Mouse (Mus musculus) limb, embryonic 10.5 days (tissue): ENCODE data around the gene Tubgcp2. TPM values are rescaled to one million over a fixed set of nuclear protein-coding genes. Genes with fewer than 3 reads are reported as not detected.

Experiments used
- DNase-seq: peaks from one replicate; pipeline ENCODE4 v3.0.0-alpha.2; 2017; ENCODE audit warnings: low spot score
- H3K27ac ChIP-seq: fragments of 300-500 bp; sonication (generic); 2 replicates; pipeline ENCODE4 v1.5.1; 2016; ENCODE audit warnings: mild to moderate bottlenecking
- H3K27me3 ChIP-seq: fragments of 300-500 bp; sonication (generic); 2 replicates; pipeline ENCODE4 v1.6.1; 2016; ENCODE audit warnings: low read depth, mild to moderate bottlenecking; ENCODE audit not compliant: poor library complexity, severe bottlenecking
- H3K36me3 ChIP-seq: fragments of 300-500 bp; sonication (generic); 2 replicates; pipeline ENCODE4 v1.6.1; 2016; ENCODE audit warnings: mild to moderate bottlenecking, moderate library complexity
- H3K4me1 ChIP-seq: fragments of 300-500 bp; sonication (generic); 2 replicates; pipeline ENCODE4 v1.6.1; 2016
- H3K4me3 ChIP-seq: fragments of 300-500 bp; sonication (generic); 2 replicates; pipeline ENCODE4 v1.5.1; 2016; ENCODE audit warnings: mild to moderate bottlenecking, moderate library complexity
- H3K9me3 ChIP-seq: fragments of 300-500 bp; sonication (generic); replicated peaks from 2 replicates; pipeline ENCODE4 v1.6.1; 2016; ENCODE audit warnings: mild to moderate bottlenecking
- WGBS: fragments of 180-500 bp; shearing (Covaris S2); methylation state at CpG from one replicate; pipeline ENCODE4 v1.1.7; 2016; 5-methylcytosine and 5-hydroxymethylcytosine counted together
- polyA plus RNA-seq: library from polyadenylated mRNA; unstranded; fragments of >200 nt; fragmentation: Nextera tagmentation; extraction: Ambion mirVana; gene quantifications from 2 replicates; pipeline ENCODE4 v1.2.1, GENCODE M21; 2016

The Tubgcp2 gene
- polyA plus RNA-seq, 1 experiment from 2014 or later, result 87.8 TPM

- H3K36me3 ChIP-seq, result peaks cover 17% of the 10 kb centered on the region
- 0 out of 2 replicates have a peak, but pooled peaks cover 4% of the 10 kb centered on the region for H3K4me1 ChIP-seq
- no peaks in the 10 kb centered on the region for H3K9me3 ChIP-seq
- DNase-seq, result no peak
- no peaks in the 10 kb centered on the region for H3K27me3 ChIP-seq
- H3K27ac ChIP-seq, result no peak overlapping the region
- no peak overlapping the region for H3K4me3 ChIP-seq
- WGBS, result 78% methylated on average over 8 of the region's 8 CpGs
These were observed 45.5 kb downstream of the Tubgcp2 start for GRCm38 (mm10) chr7:139990864-139991394.

DNA sequence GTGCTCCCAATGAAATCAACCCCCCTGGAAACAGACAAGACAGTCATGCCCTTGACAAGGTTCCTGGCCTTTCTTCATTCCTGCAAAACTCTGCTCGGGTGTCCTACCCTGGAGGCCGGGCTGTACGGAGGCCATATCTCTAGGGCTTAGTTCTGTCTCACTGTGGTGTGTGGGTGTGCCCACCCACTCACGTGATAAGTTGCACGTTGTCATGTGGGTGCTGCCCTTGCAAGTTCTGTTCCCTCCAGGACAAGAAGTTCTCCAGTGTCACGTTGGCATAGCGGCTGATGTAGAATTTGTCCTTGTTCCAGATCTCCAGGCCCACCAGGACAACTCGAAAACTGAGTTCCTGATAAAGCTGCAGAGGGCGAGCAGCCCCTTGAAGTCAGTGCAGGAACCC, 48.2 kb downstream of the Tubgcp2 start:
- DNase-seq, result no peak
- H3K4me1 ChIP-seq, result 0 out of 2 replicates have a peak, but pooled peaks cover 4% of the 10 kb centered on the region
- 89% methylated on average over 9 of the region's 9 CpGs for WGBS

DNA sequence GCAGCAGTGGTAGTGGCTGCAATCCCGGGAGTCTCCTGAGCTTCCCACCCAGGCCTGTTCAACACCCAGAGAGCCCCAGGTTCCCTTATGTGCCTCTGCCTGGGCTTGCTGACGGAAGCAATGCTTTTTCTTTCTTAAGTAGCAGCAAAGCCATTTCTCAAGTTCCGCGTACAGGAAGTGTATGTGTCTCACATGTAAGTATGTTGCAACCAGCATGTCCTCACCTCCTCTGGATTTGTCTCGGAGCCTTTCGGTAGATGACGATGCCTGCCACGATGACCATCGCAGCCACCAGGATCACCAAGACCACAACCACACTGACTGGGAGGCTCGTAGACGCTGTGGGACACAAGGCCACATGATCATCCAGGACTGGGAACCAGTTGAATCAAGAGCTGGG, 52.0 kb downstream of the Tubgcp2 start:
- no peak for DNase-seq
- H3K27ac ChIP-seq, result no peak overlapping the region
- H3K36me3 ChIP-seq, result 0 out of 2 replicates have a peak, but pooled peaks cover 3% of the 10 kb centered on the region
- H3K4me3 ChIP-seq, result no peak overlapping the region
- 0 out of 2 replicates have a peak, but pooled peaks cover 3% of the 10 kb centered on the region for H3K27me3 ChIP-seq
- 93% methylated on average over 11 of the region's 11 CpGs for WGBS
- no peaks in the 10 kb centered on the region for H3K9me3 ChIP-seq
- H3K4me1 ChIP-seq, result no peaks in the 10 kb centered on the region

More for the DNA sequence above, 48.2 kb downstream of the Tubgcp2 start:
- no peak overlapping the region for H3K4me3 ChIP-seq
- no peaks in the 10 kb centered on the region for H3K9me3 ChIP-seq
- no peak overlapping the region for H3K27ac ChIP-seq
- 0 out of 2 replicates have a peak, but pooled peaks cover 3% of the 10 kb centered on the region for H3K36me3 ChIP-seq
- no peaks in the 10 kb centered on the region for H3K27me3 ChIP-seq

DNA sequence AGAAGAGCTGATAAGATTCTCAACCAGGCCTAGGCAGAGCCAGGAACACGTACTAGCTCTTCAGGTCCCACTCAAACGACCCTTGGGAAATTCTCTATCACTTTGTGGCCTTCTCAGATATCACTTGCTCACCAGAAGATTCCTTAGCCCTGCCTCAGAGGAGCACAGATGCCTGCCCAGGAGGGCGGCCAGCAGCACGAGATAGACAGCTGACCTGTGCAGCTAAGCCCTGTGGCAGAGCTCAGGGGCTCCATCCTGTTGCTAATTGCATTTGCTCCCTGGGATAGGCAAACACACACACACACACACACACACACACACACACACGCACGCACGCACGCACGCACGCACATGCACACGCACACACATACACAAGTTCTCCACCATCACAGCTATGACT, 54.4 kb downstream of the Tubgcp2 start:
- Histone ChIP-seq H3K9me3 (no peaks in the 10 kb centered on the region), H3K27me3 (0 out of 2 replicates have a peak, but pooled peaks cover 3% of the 10 kb centered on the region), H3K4me1 (peaks cover 13% of the 10 kb centered on the region), H3K36me3 (0 out of 2 replicates have a peak, but pooled peaks cover 3% of the 10 kb centered on the region), H3K27ac (no peak overlapping the region), H3K4me3 (no peak overlapping the region)
- 76% methylated on average over 11 of the region's 11 CpGs for WGBS
- no peak for DNase-seq

DNA sequence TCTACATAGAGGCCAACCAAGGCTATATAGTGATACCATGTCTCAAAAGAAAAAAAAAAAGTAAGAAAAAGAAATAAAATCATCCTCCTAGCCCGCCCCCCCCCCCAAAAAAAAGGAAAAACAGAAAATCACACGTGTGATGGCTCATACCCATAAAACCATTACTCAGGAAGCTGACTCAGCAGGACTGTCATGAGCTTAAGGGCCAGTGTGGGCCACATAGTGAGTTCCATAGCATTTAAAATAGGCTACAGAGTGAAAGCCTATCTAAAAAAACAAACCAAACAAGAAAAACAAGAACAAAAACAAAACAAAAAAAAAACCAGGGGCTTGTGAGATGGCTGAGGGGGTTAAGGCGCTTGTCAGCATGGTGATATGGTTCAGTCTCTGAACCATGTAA, 55.7 kb downstream of the Tubgcp2 start:
- no peak for DNase-seq
- no peak overlapping the region for H3K27ac ChIP-seq
- 0 out of 2 replicates have a peak, but pooled peaks cover 3% of the 10 kb centered on the region for H3K36me3 ChIP-seq
- H3K4me3 ChIP-seq, result no peak overlapping the region
- 60% methylated on average over 3 of the region's 3 CpGs for WGBS
- peaks cover 13% of the 10 kb centered on the region for H3K4me1 ChIP-seq
- H3K27me3 ChIP-seq, result 0 out of 2 replicates have a peak, but pooled peaks cover 3% of the 10 kb centered on the region
- H3K9me3 ChIP-seq, result no peaks in the 10 kb centered on the region

- Histone ChIP-seq H3K4me1 (peaks cover 13% of the 10 kb centered on the region), H3K36me3 (no peaks in the 10 kb centered on the region), H3K4me3 (peak overlapping the region; percentile 70), H3K9me3 (no peaks in the 10 kb centered on the region), H3K27me3 (0 out of 2 replicates have a peak, but pooled peaks cover 3% of the 10 kb centered on the region), H3K27ac (no peak overlapping the region)
- 53% methylated on average over 13 of the region's 13 CpGs for WGBS
- no peak for DNase-seq
These were observed 57.3 kb downstream of the Tubgcp2 start for GRCm38 (mm10) chr7:139979011-139979719.

DNA sequence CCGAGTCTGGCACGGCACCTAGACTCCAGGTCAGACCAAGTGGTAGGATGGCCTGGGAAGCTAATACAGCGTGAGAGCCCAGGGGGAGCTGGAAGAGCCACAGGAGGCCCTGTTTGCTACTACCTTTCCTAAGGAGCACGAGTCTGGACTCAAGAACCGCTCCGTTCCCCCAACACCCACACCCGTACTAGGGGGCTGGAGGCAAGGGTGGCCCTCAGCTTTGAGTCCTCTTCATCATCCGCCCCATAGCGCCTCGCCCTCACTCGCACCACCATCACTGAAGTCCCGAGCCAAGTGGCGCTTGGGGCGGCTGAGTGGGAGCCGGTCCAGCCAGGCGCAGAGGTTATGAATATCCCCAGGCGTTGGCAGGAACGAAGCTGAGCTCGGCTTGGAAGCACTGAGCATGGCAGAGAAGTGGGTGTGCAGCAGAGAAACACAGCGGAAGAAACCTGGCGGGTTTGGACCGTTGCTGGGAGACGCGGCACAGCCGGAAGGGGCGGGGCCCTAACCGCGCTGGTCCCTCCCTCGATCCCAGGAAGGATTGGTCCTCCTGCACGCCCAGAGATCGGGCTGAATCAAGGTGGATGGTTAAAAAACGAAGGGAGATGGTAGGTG, 58.1 kb downstream of the Tubgcp2 start, which contains the start of gene 6430531B16Rik:
TSS of gene 6430531B16Rik (minus strand) at position 478 of the 615 bp plus-strand sequence.
- no peaks in the 10 kb centered on the region for H3K36me3 ChIP-seq
- H3K4me3 ChIP-seq, result peak within 1 kb of the TSS; percentile 70
- peaks cover 13% of the 10 kb centered on the region for H3K4me1 ChIP-seq
- DNase-seq, result peak; percentile 89
- H3K27ac ChIP-seq, result peak within 1 kb of the TSS; percentile 79
- H3K9me3 ChIP-seq, result no peaks in the 10 kb centered on the region
- H3K27me3 ChIP-seq, result 0 out of 2 replicates have a peak, but pooled peaks cover 3% of the 10 kb centered on the region
- WGBS, result 6% methylated on average over 32 of the region's 32 CpGs

- Histone ChIP-seq H3K27me3 (0 out of 2 replicates have a peak, but pooled peaks cover 3% of the 10 kb centered on the region), H3K4me3 (no peak overlapping the region), H3K27ac (no peak overlapping the region), H3K36me3 (no peaks in the 10 kb centered on the region), H3K4me1 (peaks cover 13% of the 10 kb centered on the region), H3K9me3 (no peaks in the 10 kb centered on the region)
- 57% methylated on average over 5 of the region's 5 CpGs for WGBS
- DNase-seq, result no peak
These were observed 61.0 kb downstream of the Tubgcp2 start for GRCm38 (mm10) chr7:139975471-139975870.

GRCm38 (mm10) chr7:139974307-139974706, 62.2 kb downstream of the Tubgcp2 start:
- no peaks in the 10 kb centered on the region for H3K27me3 ChIP-seq
- H3K9me3 ChIP-seq, result no peaks in the 10 kb centered on the region
- H3K27ac ChIP-seq, result no peak overlapping the region
- peaks cover 23% of the 10 kb centered on the region for H3K4me1 ChIP-seq
- no peaks in the 10 kb centered on the region for H3K36me3 ChIP-seq
- WGBS, result 88% methylated on average over 10 of the region's 10 CpGs
- no peak overlapping the region for H3K4me3 ChIP-seq
- DNase-seq, result no peak

- Histone ChIP-seq H3K4me3 (no peak overlapping the region), H3K9me3 (no peaks in the 10 kb centered on the region), H3K27me3 (0 out of 2 replicates have a peak, but pooled peaks cover 4% of the 10 kb centered on the region), H3K36me3 (no peaks in the 10 kb centered on the region), H3K27ac (no peak overlapping the region), H3K4me1 (peaks cover 13% of the 10 kb centered on the region)
- DNase-seq, result no peak
These were observed 63.5 kb downstream of the Tubgcp2 start for GRCm38 (mm10) chr7:139972923-139973331.

DNA sequence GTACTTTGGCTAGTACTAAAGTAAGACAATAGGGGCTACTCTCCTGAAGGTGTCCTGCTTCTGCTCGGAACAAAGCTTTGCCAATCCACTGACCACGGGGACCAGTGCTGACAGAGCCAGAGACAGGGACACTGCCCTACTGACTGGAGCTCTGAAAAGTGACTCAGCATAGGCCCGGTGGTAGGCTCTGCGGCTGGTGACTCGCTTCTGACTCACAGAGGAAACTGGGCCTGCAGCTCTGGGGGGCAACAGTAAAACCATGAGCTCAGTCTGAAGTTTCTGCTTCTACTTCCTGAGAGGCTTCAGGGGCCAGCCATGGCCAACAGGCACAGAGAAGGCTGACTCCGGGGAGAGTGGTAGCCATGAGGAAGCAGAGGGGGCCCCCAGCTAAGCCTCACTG, 65.0 kb downstream of the Tubgcp2 start:
- WGBS, result 71% methylated on average over 6 of the region's 6 CpGs
- Histone ChIP-seq H3K4me3 (no peak overlapping the region), H3K36me3 (no peaks in the 10 kb centered on the region), H3K27me3 (0 out of 2 replicates have a peak, but pooled peaks cover 4% of the 10 kb centered on the region), H3K27ac (no peak overlapping the region), H3K9me3 (no peaks in the 10 kb centered on the region), H3K4me1 (peaks cover 13% of the 10 kb centered on the region)
- no peak for DNase-seq

- 85% methylated on average over 5 of the region's 5 CpGs for WGBS
- H3K4me1 ChIP-seq, result peaks cover 13% of the 10 kb centered on the region
- H3K27ac ChIP-seq, result no peak overlapping the region
- H3K36me3 ChIP-seq, result no peaks in the 10 kb centered on the region
- H3K4me3 ChIP-seq, result no peak overlapping the region
- no peaks in the 10 kb centered on the region for H3K9me3 ChIP-seq
- 0 out of 2 replicates have a peak, but pooled peaks cover 4% of the 10 kb centered on the region for H3K27me3 ChIP-seq
- DNase-seq, result no peak
These were observed 65.5 kb downstream of the Tubgcp2 start for GRCm38 (mm10) chr7:139970979-139971378.
